ENCODE assay signal across 13 mouse cellular contexts in the genomic region with DNA sequence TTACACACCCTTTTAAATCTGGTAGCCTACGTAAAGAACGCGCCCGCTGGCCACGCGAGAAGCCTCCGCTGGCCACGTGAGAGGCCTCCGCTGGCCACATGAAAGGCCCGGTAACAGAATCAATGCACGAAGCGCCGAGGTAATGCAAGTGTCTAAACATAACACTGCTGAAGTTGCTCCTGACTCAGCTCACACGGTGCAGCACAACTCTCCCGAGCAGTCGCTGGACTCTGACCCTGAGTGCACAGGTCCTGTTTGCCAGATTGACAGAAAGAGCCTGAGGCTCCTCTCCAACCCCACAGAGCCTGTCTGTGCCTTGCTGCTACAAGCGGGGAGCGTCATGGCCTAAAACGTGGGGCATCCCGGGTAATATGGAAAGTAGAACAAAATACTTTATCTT. TPM values are rescaled to one million over a fixed set of nuclear protein-coding genes. Genes with fewer than 3 reads are reported as not detected.
DNase-seq lines count a peak whose midpoint lies in the region; ATAC-seq and TF ChIP-seq lines count a peak whose summit lies in the region.
"Had no signal": no experiment of that assay in that cellular context is flagged by ENCODE, and none has a peak within 500 bp of the region (broad histone marks: within the 10 kb centered on the region; RNA-seq: fewer than 3 reads in every experiment).

No protein-coding gene starts in this region.

- H3K27ac ChIP-seq in heart, embryonic 13.5 days (replicated peaks) = peak overlapping the region; percentile 96
- H3K27ac ChIP-seq in heart, adult 2 months = no peak overlapping the region
- peak overlapping the region; percentile 94; the same call in 1 of the 2 replicates for H3K27ac ChIP-seq in lung, embryonic 14.5 days (ENCODE audit: low read depth)
- peak overlapping the region; percentile 19; the same call in 1 of the 2 replicates for H3K27ac ChIP-seq in kidney, embryonic 16.5 days (ENCODE audit: low read length)
- H3K27ac ChIP-seq in liver, postnatal 0 days (ENCODE audit: low read depth) = peak overlapping the region; percentile 84
- H3K27ac ChIP-seq: midbrain, embryonic 12.5 days had no signal

- H3K9ac ChIP-seq in heart, embryonic 13.5 days = peak overlapping the region; percentile 3; the same call in 1 of the 2 replicates
- H3K9ac ChIP-seq in heart, adult 2 months (ENCODE audit: low read depth, low read length) = no peak overlapping the region
- H3K9ac ChIP-seq in lung, embryonic 14.5 days = no peak overlapping the region; the same call in 1 of the 2 replicates
- no peak overlapping the region for H3K9ac ChIP-seq in kidney, embryonic 16.5 days (replicated peaks; ENCODE audit: low read length)
- no peak overlapping the region for H3K9ac ChIP-seq in liver, postnatal 0 days (replicated peaks)
- H3K9ac ChIP-seq: forebrain, postnatal 0 days; limb, embryonic 15.5 days; midbrain, embryonic 12.5 days had no signal

- intact Hi-C loops in heart, adult 2 months (cut with DNase I) = no loop called here

- H3K4me1 ChIP-seq in heart, embryonic 13.5 days = peaks cover 97% of the 10 kb centered on the region
- H3K4me1 ChIP-seq in heart, adult 2 months (ENCODE audit: control insufficient read depth, insufficient read depth, low read length) = peaks cover 16% of the 10 kb centered on the region
- peaks cover 26% of the 10 kb centered on the region for H3K4me1 ChIP-seq in lung, embryonic 14.5 days (ENCODE audit: insufficient read depth)
- H3K4me1 ChIP-seq in lung, adult 2 months (ENCODE audit: control insufficient read depth, insufficient read depth, low read length) = peaks cover 5% of the 10 kb centered on the region
- H3K4me1 ChIP-seq in kidney, embryonic 16.5 days (ENCODE audit: insufficient read depth, low read length) = peaks cover 52% of the 10 kb centered on the region
- peaks cover 27% of the 10 kb centered on the region for H3K4me1 ChIP-seq in liver, postnatal 0 days (ENCODE audit: insufficient read depth)

- H3K27me3 ChIP-seq in heart, embryonic 13.5 days (replicated peaks) = no peaks in the 10 kb centered on the region
- H3K27me3 ChIP-seq in heart, adult 2 months (ENCODE audit: control insufficient read depth, insufficient read depth, low read length) = no peaks in the 10 kb centered on the region
- H3K27me3 ChIP-seq in lung, embryonic 14.5 days (ENCODE audit: insufficient read depth, low read length) = no peaks in the 10 kb centered on the region
- no peaks in the 10 kb centered on the region for H3K27me3 ChIP-seq in kidney, embryonic 16.5 days (ENCODE audit: insufficient read depth, low read length)
- no peaks in the 10 kb centered on the region for H3K27me3 ChIP-seq in liver, postnatal 0 days (ENCODE audit: insufficient read depth, low read length)
- H3K27me3 ChIP-seq: limb, embryonic 15.5 days; midbrain, embryonic 12.5 days had no signal

- 85% methylated on average over 20 of the region's 20 CpGs for WGBS in heart, embryonic 13.5 days
- 79% methylated on average over 20 of the region's 20 CpGs for WGBS in heart, adult 2 months
- 80% methylated on average over 20 of the region's 20 CpGs for WGBS in lung, embryonic 14.5 days
- WGBS in lung, adult 2 months = 86% methylated on average over 20 of the region's 20 CpGs
- 86% methylated on average over 20 of the region's 20 CpGs for WGBS in kidney, embryonic 16.5 days
- 69% methylated on average over 20 of the region's 20 CpGs for WGBS in liver, postnatal 0 days (ENCODE audit: insufficient replicate concordance)

- H3K4me2 ChIP-seq in heart, embryonic 13.5 days = 0 out of 2 replicates have a peak overlapping the region, but pooled peaks have one; percentile 22
- no peak overlapping the region for H3K4me2 ChIP-seq in lung, embryonic 14.5 days
- no peak overlapping the region for H3K4me2 ChIP-seq in kidney, embryonic 16.5 days (replicated peaks; ENCODE audit: low read depth, low read length)
- H3K4me2 ChIP-seq in liver, postnatal 0 days (ENCODE audit: low read depth, low read length) = no peak overlapping the region
- H3K4me2 ChIP-seq: limb, embryonic 15.5 days; midbrain, embryonic 12.5 days had no signal

- ATAC-seq in heart, embryonic 13.5 days (ENCODE audit: extremely low read depth, insufficient number of reproducible peaks, low FRiP score, low TSS enrichment) = no peak
- ATAC-seq in lung, embryonic 14.5 days (ENCODE audit: insufficient read depth) = no peak
- ATAC-seq in kidney, embryonic 16.5 days (ENCODE audit: low FRiP score, low TSS enrichment) = no peak
- peak; percentile 96 for ATAC-seq in liver, postnatal 0 days
- no peak for ATAC-seq in frontal cortex, adult (ENCODE audit: low TSS enrichment)
- ATAC-seq in megakaryocyte, adult 5-6 weeks (ENCODE audit: poor library complexity, severe bottlenecking) = no peak

- no peak overlapping the region for H3K4me3 ChIP-seq in heart, embryonic 13.5 days
- H3K4me3 ChIP-seq in heart, adult 2 months = no peak overlapping the region
- H3K4me3 ChIP-seq in lung, embryonic 14.5 days (ENCODE audit: low read depth, low read length) = no peak overlapping the region
- H3K4me3 ChIP-seq in lung, adult 2 months (replicated peaks; ENCODE audit: extremely low read depth, low read depth, low read length) = no peak overlapping the region
- no peak overlapping the region for H3K4me3 ChIP-seq in kidney, embryonic 16.5 days (ENCODE audit: low read length)
- H3K4me3 ChIP-seq in liver, postnatal 0 days (ENCODE audit: low read depth, low read length) = no peak overlapping the region
- H3K4me3 ChIP-seq: erythroblast, embryonic 14.5 days; limb, embryonic 15.5 days; midbrain, embryonic 12.5 days had no signal

- no peaks in the 10 kb centered on the region for H3K9me3 ChIP-seq in heart, embryonic 13.5 days
- no peaks in the 10 kb centered on the region for H3K9me3 ChIP-seq in lung, embryonic 14.5 days (ENCODE audit: low read depth, low read length)
- no peaks in the 10 kb centered on the region for H3K9me3 ChIP-seq in kidney, embryonic 16.5 days (ENCODE audit: low read length)
- H3K9me3 ChIP-seq in liver, postnatal 0 days (ENCODE audit: low read length) = no peaks in the 10 kb centered on the region
- H3K9me3 ChIP-seq: limb, embryonic 15.5 days; midbrain, embryonic 12.5 days had no signal

- TF ChIP-seq CTCF in heart, adult 2 months (IDR thresholded peaks at IDR 0.05) = no peak
- TF ChIP-seq CTCF in lung, embryonic 14.5 days (IDR thresholded peaks at IDR 0.05; ENCODE audit: low read depth) = no peak
- no peak for TF ChIP-seq CTCF in lung, adult 2 months (IDR thresholded peaks at IDR 0.05; ENCODE audit: insufficient read depth, low read length)
- no peak for TF ChIP-seq CTCF in liver, postnatal 0 days (IDR thresholded peaks at IDR 0.05; ENCODE audit: low read depth)

- H3K79me2 ChIP-seq in heart, adult 2 months (replicated peaks; ENCODE audit: control insufficient read depth, insufficient read depth, low read length) = 0 out of 2 replicates have a peak, but pooled peaks cover 4% of the 10 kb centered on the region

- TF ChIP-seq EP300 in heart, adult 2 months (IDR thresholded peaks at IDR 0.05; ENCODE audit: insufficient read depth, low read depth, low read length) = no peak
- no peak for TF ChIP-seq EP300 in liver, postnatal 0 days (IDR thresholded peaks at IDR 0.05; ENCODE audit: low read depth)

- peaks cover 51% of the 10 kb centered on the region for H3K36me3 ChIP-seq in heart, embryonic 13.5 days
- no peaks in the 10 kb centered on the region; the same call in 1 of the 2 replicates for H3K36me3 ChIP-seq in heart, adult 2 months (ENCODE audit: control insufficient read depth, insufficient read depth, low read length)
- peaks cover 33% of the 10 kb centered on the region for H3K36me3 ChIP-seq in lung, embryonic 14.5 days (ENCODE audit: insufficient read depth)
- peaks cover 18% of the 10 kb centered on the region for H3K36me3 ChIP-seq in kidney, embryonic 16.5 days (ENCODE audit: insufficient read depth, low read length)
- peaks cover 3% of the 10 kb centered on the region; the same call in 1 of the 2 replicates for H3K36me3 ChIP-seq in liver, postnatal 0 days (replicated peaks; ENCODE audit: insufficient read depth, low read length)

- TF ChIP-seq POLR2A in heart, adult 2 months (IDR thresholded peaks at IDR 0.05; ENCODE audit: insufficient read depth, low read depth, low read length) = no peak
- no peak for TF ChIP-seq POLR2A in lung, adult 2 months (IDR thresholded peaks at IDR 0.05; ENCODE audit: borderline replicate concordance, extremely low read depth, low read depth, low read length)

- DNase-seq in heart, adult 2 months = no peak
- no peak for DNase-seq in lung, embryonic 14.5 days
- no peak for DNase-seq in lung, adult 2 months
- DNase-seq in liver, postnatal 0 days = peak; percentile 74
- DNase-seq: embryo, embryonic 11 days; forebrain, postnatal 0 days had no signal

RNA-seq across cellular contexts. Expression of a gene that starts 11.4 kb away (rescaled TPM):
- polyA plus RNA-seq in heart, embryonic 13.5 days (2015; fragmentation: Nextera tagmentation; extraction: Ambion mirVana) = 37.8 TPM in 2 replicates
- total RNA-seq in heart, adult 2 months (2021) = 10 to 100 TPM; 54.4 to 61.8 TPM
- 64.3 and 65.1 TPM in 2 replicates for polyA plus RNA-seq in heart, adult 2 months (2012; rRNA removed)
- polyA plus RNA-seq in lung, embryonic 14.5 days (2014; fragmentation: Nextera tagmentation; extraction: Ambion mirVana) = 45.6 and 46.0 TPM in 2 replicates
- 63.4 and 85.4 TPM in 2 replicates for polyA plus RNA-seq in lung, adult 2 months (2012; rRNA removed)
- polyA plus RNA-seq in kidney, embryonic 16.5 days (2015; fragmentation: Nextera tagmentation; extraction: Ambion mirVana) = 28.0 and 31.7 TPM in 2 replicates
- 4.1 and 4.2 TPM in 2 replicates for polyA plus RNA-seq in liver, postnatal 0 days (2015; fragmentation: Nextera tagmentation; extraction: Ambion mirVana)
- 6.2 and 7.5 TPM in 2 replicates for total RNA-seq in megakaryocyte, adult 5-6 weeks (2015)
- 1.6 and 2.1 TPM in 2 replicates for total RNA-seq in megakaryocyte, adult 5-6 weeks (2017)
